Mouse (Mus musculus) yolk sac, embryonic 10.5 days (tissue): Measurements from ENCODE around the gene Lonp2.

Source experiments
- DNase-seq: peaks from one replicate; pipeline ENCODE4 v3.0.0-alpha.2; 2017; ENCODE audit warnings: low spot score

The Lonp2 gene

GRCm38 (mm10) chr8:86623551-86623910 is 312 bp upstream of the Lonp2 start:
- DNase-seq = no peak

GRCm38 (mm10) chr8:86624915-86625314 is 1.1 kb downstream of the Lonp2 start:
- DNase-seq = no peak

GRCm38 (mm10) chr8:86630212-86630611 is 6.4 kb downstream of the Lonp2 start:
- no peak for DNase-seq

GRCm38 (mm10) chr8:86631395-86631794 is 7.6 kb downstream of the Lonp2 start:
- no peak for DNase-seq

- DNase-seq = no peak
Measured at GRCm38 (mm10) chr8:86637826-86638225, 14.0 kb downstream of the Lonp2 start.

- no peak for DNase-seq
Measured at GRCm38 (mm10) chr8:86638981-86639380, 15.1 kb downstream of the Lonp2 start.

- no peak for DNase-seq
Measured at GRCm38 (mm10) chr8:86642682-86643081, 18.8 kb downstream of the Lonp2 start.

GRCm38 (mm10) chr8:86644661-86645060 is 20.8 kb downstream of the Lonp2 start:
- no peak for DNase-seq

GRCm38 (mm10) chr8:86647771-86648170 is 23.9 kb downstream of the Lonp2 start:
- DNase-seq = no peak

GRCm38 (mm10) chr8:86651416-86651815 is 27.6 kb downstream of the Lonp2 start:
- DNase-seq = no peak

- no peak for DNase-seq
Measured at GRCm38 (mm10) chr8:86652546-86652945, 28.7 kb downstream of the Lonp2 start.

GRCm38 (mm10) chr8:86654578-86654977 is 30.7 kb downstream of the Lonp2 start:
- DNase-seq = no peak

GRCm38 (mm10) chr8:86668750-86669149 is 44.9 kb downstream of the Lonp2 start:
- no peak for DNase-seq

- no peak for DNase-seq
Measured at GRCm38 (mm10) chr8:86669259-86669658, 45.4 kb downstream of the Lonp2 start.

- DNase-seq = no peak
Measured at GRCm38 (mm10) chr8:86686629-86687028, 62.8 kb downstream of the Lonp2 start.

GRCm38 (mm10) chr8:86692107-86692506 is 68.3 kb downstream of the Lonp2 start:
- DNase-seq = no peak

GRCm38 (mm10) chr8:86694011-86694410 is 70.2 kb downstream of the Lonp2 start:
- no peak for DNase-seq

- no peak for DNase-seq
Measured at GRCm38 (mm10) chr8:86695703-86696102, 71.9 kb downstream of the Lonp2 start.

GRCm38 (mm10) chr8:86698811-86699421 is 75.1 kb downstream of the Lonp2 start:
- DNase-seq = no peak

- no peak for DNase-seq
Measured at GRCm38 (mm10) chr8:86699471-86699870, 75.6 kb downstream of the Lonp2 start.

- DNase-seq = no peak
Measured at GRCm38 (mm10) chr8:86702453-86702852, 78.6 kb downstream of the Lonp2 start.

GRCm38 (mm10) chr8:86705317-86705716 is 81.5 kb downstream of the Lonp2 start:
- no peak for DNase-seq

GRCm38 (mm10) chr8:86706756-86707155 is 82.9 kb downstream of the Lonp2 start:
- DNase-seq = no peak

GRCm38 (mm10) chr8:86707873-86708272 is 84.0 kb downstream of the Lonp2 start:
- no peak for DNase-seq

GRCm38 (mm10) chr8:86712594-86712993 is 88.8 kb downstream of the Lonp2 start:
- no peak for DNase-seq
